Mouse (Mus musculus) lung, adult 10 weeks (tissue): ENCODE results near the gene Gm21775. TPM values are rescaled to one million over a fixed set of nuclear protein-coding genes. Genes with fewer than 3 reads are reported as not detected.

ENCODE experiments used
- polyA plus RNA-seq: library from polyadenylated mRNA; stranded (reverse); fragments of 350-450 nt; fragmentation: Illumina TruSeq; extraction: RNeasy Lipid Tissue Mini Kit (QIAGEN cat#74804); gene quantifications from one replicate; pipeline ENCODE4 v1.2.3, GENCODE M21; 2014; ENCODE audit warnings: low read depth, low replicate concordance; ENCODE audit not compliant: insufficient read depth

Gene Gm21775
- polyA plus RNA-seq: not detected

DNA sequence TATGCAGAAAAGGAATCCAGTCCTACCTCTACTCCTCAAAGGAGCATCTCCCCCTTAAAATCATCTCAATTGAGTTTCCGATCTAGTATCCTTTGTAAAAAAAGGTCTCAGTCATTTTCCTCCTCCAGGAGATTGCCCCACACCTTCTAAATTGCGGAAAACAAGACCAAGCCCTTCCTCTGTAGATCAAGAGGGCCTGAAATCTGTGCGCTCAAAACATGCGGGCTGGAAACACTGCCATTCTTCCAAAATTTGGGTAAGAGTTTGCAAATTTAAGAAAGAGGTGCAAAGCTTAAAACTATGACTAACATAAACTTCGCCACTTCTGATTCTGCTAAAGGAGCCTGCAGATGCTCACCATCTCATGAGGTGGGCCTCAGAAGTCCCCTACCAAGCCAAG lies at the start of gene Gm21775:
Gene Gm21775 (plus strand): TSS at position 301 of the 400 bp plus-strand sequence.

DNA sequence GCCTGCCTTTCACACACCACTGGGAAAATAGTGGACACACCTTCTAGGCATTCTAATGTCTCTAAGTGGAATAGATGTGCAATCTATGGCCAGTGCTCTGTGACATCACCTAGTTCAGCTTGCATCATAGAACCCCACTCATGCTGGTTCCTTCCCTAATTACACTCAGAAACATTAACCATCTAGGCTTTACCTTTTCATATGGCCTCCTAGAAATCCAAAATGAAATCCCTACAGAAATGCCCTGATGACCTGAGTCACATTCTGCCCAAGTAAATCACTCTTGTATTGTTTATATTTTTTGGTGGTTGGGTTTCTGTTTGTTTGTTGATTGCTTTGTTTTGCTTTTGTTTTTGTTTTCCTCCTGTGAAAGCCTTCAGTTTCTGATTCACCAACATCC lies 17.3 kb upstream of the Gm21775 start, which contains the start of gene Gm20737:
Gene Gm20737 (minus strand): TSS at position 101 of the 400 bp plus-strand sequence.

Other genes with a start within 250 kb of the Gm21775 start
- gene Gm20834, start 228.9 kb upstream of the Gm21775 start, polyA plus RNA-seq: not detected
- not detected for gene Gm28510, start 140.7 kb upstream of the Gm21775 start, polyA plus RNA-seq
- not detected for gene Gm20737, start 17.4 kb upstream of the Gm21775 start, polyA plus RNA-seq
- gene Gm21900, start 62.9 kb downstream of the Gm21775 start, polyA plus RNA-seq: not detected
- gene Gm20777, start 199.0 kb downstream of the Gm21775 start, polyA plus RNA-seq: not detected